Mouse (Mus musculus) lung, postnatal 14 days (tissue): Measurements from ENCODE around the gene Nrxn2.
A peak's percentile ranks its signal among the peaks of the same experiment; 100 is the strongest.

Source experiments
- DNase-seq: peaks from one replicate; pipeline ENCODE4 v3.0.0; 2021

The Nrxn2 gene

DNA sequence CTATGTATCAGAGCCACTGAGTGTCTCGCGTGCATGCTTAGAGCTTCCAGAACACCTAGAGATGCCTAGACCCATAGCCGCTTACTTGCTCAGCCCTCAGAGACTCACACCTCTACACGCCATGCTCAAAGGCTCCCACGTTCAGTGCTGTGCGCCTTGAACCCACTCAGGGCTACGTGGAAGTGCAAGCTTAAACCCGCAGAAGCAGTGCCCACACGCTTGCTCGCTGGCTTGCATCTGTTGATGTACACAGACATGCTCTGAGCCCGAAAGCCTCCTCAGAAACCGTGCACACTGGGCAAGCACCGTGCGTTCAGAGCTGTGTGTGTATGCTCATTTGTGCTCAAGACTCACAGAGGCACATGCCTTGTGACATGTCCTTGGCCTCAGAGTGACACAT lies 103.8 kb downstream of the Nrxn2 start:
- DNase-seq = no peak

DNA sequence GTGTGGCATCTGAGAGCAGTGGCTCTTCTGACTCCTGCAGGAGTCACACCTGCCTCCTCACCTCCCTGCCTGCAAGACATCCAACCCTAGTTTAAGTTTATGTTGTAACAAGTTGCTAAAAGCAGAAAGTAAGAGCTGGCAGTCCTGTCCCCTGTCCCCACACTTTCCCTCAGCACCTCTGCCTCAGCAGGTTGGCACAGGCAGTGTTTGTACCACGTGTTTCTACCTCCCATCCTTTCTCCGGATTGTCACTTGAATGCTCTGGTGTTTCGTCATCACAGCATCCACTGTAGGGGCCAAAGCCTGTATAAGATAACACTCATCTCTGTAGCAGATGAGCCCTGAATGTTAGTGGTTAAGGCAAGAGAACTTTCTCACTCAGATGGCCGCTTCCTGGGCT lies 106.5 kb downstream of the Nrxn2 start:
- no peak for DNase-seq

DNA sequence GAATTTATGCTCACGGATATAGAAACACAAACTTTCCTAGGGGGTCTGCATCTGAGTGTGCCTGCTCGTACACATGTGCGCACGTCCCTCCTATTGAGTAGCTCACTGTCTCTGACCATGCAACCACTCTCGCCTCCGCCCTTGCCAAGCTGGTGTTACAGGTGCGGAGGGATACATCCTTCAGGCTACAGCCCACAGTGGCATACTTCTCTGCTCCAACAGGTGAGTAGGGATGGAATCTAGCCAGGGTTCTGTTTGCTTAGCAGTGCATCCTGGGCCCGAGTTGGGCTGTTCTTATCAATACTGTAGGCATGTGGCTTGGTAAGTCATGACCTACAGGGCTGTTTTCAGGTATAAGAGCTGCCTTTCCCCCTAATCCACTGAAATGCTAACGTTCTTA lies 107.5 kb downstream of the Nrxn2 start:
- no peak for DNase-seq

DNA sequence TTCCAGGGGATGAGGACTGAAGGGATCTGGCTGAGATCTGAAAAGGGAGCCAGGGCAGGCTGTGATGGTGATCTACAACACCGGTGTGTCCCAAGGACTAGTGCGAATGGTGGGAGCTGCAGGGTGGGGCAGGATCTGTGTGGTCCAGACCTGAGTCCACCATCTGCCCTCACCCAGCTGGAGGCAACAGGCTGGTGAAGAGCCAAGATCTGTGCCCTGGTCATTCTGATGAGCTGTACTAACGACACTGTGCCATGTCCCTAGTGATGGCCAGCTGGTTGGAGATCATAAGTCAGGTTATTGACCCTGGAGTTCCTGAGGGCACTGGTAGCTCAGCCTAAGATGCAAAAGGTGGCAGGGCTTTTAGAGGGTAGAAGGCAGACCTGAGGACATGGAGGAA lies 108.9 kb downstream of the Nrxn2 start:
- no peak for DNase-seq

DNA sequence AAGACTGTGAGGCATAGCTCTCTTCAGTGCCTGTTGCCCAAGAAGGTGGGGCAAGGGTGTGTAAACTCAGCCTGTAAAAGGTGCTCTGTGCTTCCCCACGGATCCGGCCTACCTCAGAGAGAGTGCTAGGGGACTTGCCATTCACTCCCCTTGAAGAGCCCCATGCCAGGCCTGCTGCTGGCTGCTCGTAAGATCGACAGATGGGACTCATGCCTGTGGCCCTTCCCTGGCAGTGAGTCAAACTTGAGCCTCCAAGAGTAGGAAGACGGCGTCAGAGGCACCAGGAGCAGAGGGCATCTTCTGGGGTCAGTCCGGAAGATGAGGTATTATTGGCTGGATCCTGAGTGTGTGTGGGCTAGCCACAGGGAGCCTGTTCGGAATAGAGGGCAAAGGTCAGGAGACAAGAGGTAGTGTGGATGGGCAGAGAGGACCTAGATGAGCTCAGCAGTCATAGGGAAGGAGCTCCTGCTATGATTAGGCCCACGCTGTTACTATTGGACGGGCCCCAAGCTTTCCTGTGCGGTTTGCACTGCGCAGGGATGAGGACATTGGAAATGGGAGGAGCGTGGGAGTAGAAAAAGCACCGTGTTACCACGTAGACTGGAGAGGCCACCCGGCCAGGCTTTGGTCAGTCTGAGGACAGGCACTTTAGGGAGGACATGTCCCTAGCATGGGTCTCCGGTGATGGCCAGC lies 109.5 kb downstream of the Nrxn2 start:
- no peak for DNase-seq

DNA sequence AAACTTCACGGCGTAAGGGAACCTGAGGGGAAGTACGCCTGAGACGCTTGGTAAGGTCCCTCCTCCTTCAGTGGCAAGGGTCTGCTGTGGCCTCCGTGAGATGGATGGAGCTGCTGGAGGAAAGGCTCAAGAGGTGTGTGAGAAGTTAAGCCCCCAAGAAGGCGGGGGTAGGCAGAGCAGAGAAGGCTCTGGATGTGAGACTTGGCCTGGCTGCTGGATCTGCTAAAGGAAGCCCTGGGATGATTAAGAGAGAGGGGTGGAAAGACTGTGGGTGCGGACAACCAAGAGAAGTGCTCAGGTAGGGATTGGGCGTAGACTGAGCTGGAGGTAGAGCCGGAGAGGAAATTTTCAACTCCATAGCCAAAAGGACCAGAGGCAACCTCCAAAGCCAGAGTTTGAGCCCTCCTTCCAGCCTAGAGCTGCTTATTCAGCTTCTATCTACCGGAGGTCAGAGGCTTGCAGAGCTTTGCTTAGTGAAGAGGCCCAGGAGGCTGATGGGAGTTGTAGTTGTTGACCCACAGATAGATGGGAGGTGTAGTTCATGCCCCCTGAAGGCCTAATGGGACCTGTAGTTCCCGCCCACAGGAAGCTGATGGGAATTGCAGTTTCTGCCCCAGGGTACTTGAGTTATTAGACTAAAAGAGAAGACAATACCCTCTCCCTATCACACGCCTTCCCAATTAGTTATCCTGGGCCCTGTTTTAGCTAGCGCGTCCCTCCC lies 110.9 kb downstream of the Nrxn2 start:
- no peak for DNase-seq

DNA sequence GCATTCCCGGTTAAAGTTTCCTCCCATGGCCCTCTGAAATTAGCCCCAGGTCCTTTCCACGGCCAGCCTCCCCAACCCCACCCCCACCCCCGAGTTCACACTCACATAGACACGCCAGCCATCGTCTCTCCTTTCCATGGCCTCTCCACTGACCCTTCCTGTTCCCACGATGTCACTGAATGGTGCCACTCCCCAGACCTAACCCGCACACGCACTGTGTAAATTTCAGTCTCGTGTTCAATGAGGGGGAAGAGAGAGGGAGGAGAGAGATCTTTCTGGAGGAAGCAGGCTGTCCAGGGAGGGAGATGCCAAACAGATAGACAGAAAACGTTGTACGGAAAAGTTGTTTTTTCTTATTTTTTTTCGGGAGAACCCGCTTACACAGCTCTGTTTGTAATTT lies 111.8 kb downstream of the Nrxn2 start:
- DNase-seq = no peak

DNA sequence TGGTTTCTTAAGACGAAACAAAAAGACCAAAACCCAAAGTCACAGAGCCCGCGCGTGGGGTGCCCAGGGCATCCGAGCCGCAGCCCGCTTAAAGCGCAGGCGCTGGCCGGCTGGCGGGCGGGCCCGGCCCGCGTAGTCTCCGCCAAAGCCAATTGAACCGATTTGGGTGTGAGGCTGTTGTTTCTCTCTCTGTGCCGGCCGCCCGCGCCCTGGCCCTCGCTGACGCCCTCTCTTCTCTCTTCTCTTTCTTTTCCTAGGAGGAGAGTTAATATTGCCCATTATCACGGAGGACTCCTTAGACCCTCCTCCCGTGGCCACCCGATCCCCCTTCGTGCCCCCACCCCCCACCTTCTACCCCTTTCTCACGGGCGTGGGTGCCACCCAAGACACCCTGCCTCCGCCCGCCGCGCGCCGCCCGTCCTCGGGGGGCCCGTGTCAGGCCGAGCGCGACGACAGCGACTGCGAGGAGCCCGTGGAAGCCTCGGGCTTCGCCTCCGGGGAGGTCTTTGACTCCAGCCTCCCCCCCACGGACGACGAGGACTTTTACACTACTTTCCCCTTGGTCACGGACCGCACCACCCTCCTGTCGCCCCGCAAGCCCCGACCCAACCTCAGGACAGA lies 112.6 kb downstream of the Nrxn2 start:
- DNase-seq = peak; percentile 42

DNA sequence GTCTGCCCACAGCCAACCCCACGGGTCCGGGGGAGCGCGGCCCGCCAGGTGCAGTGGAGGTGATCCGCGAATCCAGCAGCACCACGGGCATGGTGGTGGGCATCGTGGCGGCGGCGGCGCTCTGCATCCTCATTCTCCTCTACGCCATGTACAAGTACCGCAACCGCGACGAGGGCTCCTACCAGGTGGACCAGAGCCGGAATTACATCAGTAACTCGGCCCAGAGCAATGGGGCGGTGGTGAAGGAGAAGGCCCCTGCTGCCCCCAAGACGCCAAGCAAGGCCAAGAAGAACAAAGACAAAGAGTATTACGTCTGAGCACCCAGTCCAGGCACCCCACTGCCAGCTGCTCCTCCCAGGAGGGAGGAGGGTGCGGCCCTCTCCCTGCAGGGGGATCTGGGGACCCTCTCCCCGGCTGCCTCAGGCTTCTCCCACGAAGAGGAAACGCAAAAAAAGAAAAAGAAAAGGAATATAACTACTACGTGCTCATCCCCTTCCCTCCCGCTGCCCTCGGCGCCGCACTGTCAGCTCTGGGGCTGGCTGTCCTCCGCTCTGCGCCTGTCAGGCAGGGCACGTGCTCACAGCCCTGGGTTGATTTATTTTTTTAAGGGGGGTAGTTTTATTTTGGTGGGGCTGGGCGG lies 113.4 kb downstream of the Nrxn2 start:
- peak; percentile 34 for DNase-seq

DNA sequence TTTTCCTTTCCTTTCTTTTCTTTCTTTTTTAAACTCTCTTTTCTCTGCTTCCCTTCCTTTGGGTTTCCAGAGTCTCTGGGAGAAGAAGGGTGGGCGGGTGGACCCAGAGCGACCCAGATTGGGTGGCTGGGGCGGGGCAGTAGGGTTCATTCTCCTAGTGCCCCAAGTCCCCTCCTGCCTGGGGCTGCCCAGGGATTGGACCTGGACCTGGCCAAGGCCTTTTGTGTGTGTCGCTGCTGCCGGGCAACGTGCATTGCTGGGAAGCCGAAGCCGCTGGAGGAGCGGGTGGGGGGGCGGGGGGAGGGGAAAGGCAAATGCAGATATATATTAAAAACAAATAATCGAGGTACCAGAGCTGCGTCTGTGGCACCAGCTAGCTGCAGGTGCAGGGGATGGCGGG lies 114.1 kb downstream of the Nrxn2 start:
- DNase-seq = no peak

DNA sequence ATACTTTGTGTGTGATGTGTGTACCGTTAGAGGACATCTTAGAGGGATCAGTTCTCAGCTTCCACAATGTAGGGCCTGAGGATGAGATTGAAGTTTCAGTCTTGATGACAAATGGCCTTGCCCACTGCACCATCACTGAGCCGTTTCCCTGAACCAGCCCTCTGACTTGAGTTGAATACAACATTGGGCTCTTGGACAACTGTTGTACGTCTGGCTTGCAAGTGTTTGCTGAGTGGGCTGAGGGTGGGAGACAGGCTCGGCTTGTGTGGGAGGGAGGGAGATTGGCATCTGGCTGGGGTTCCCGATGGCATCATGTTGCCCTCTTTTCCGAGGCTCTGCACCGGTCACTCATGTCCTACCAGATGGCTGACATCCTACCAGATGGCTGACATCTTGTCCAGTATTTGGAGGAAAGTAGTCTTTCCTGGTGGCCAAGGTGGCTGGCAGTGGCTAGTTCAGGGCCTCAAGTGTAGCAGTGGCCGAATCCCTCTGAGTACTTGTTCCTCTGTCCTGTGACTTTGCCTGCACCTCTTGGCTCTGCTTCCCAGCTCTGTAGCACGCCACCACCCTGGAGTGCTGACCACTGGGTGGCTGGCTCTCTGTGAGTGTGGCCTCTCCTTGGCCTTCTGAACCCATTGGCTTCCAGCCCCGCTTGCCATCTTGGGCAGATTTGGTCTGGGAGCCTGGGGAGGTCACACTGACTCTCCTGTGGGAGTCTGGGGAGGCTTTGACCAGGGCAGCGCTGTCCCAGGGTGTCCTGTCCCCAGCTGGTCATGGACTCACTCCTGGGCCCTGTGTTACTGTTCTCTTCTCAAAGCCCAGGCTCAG lies 115.0 kb downstream of the Nrxn2 start:
- DNase-seq = no peak

DNA sequence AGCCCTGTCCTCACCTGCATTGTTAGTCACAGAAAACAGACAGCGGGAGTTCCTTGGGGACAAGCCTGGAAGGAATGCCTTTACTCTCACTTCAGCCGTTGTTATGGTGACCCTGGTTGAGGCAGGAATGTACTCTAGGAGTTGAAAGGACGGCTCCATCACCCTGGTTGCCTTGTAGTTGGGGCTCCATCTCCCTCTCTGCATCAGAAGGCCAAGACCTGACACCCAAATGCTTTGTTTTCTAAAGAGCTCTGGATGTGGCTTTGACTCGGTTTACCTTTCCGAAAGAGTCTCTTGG lies 115.5 kb downstream of the Nrxn2 start:
- DNase-seq = no peak

DNA sequence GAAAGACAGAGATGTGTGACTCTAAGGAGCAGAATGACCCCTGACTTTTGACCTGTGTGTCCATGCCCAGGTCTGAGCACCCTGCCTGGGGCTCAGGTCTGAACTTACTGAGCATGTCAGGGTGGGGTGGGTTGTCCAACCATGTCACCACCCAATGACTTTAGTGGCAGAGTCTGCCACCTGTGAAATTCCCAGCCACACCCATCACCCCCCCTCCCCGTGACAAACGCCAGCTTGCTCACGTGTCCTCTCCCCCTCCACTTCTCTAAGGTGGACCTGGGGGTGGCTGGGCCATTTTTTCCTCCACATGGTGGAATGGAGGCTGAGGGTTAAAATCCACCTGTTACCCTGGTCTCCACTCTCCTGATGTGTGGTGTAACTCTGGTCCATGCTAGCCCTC lies 117.7 kb downstream of the Nrxn2 start:
- no peak for DNase-seq

DNA sequence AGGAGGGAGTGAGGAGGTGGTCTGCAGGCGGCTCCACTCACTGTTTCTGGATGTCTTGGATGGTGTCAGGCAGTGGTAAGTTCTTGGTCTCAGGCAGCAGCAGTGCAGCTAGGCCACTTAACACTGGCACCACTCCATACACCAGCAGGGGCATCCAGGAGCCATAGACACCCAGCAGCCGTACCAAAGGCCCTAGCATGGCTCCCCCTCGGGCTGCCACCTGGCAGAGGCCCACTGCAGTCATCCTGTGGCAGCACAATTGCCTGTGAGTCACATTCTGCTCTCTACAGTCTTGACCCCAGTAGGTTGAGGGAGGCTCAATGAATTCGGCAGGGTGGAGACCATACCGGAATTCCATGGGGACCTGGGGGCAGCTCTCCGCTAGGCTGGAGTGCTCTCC lies 118.2 kb downstream of the Nrxn2 start:
- no peak for DNase-seq

DNA sequence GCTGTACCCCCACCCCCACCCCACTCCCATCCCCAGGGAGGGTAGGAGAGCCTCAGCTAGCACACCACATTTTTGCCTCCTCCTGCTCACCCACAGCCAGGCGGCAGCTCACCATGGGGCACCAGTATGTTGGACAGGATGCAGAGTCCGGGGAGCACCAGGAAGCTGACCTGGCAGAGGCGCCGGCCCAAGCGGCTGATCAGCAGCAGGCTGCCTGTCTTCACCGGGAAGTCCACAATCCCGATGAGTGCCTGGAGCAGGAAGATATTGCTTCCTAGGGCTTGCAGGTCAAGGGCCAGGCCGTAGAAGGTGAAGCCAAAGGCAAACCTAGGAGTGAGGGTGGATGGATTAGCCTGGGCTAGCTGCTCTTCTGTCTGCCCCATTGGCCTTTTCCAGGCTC lies 119.0 kb downstream of the Nrxn2 start:
- DNase-seq = no peak

DNA sequence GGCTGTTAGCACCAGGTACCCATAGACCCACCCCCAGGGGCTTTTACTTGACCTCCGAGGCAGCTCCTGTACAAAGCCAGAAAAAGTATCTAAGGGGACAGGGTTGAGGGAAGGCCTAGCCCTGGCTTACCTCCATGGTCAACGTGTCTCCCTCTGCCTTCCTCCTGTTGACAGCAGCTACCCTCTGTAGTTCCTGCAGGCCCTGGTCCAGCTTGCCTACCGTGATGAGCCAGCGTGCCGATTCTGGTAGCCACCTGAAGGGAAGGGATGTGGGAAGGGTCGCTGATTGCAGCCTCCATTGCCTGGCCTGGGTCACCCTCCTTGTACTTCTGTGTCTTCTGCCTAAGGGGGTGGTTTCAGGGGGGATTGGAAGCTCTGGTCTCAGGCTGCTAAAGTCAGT lies 120.0 kb downstream of the Nrxn2 start:
- no peak for DNase-seq

DNA sequence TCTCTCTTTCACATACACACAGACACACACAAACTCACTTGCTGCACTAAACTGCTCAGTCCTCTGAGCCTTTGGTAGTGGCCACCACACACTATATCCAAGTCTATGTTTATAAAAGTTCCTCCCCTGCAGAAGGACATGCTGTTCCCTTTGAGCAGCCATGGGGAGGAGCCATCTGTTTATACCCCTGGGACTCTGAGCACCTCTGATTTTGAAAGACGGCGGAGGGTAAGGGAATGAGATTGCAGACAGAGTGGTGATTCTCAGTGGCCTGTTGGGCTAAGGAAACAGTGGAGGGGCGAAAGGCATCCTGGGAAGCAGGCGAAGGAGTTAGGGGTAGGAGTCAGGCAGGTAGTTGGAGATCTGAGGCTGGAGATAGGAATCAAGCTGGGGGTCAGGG lies 121.1 kb downstream of the Nrxn2 start:
- DNase-seq = no peak

DNA sequence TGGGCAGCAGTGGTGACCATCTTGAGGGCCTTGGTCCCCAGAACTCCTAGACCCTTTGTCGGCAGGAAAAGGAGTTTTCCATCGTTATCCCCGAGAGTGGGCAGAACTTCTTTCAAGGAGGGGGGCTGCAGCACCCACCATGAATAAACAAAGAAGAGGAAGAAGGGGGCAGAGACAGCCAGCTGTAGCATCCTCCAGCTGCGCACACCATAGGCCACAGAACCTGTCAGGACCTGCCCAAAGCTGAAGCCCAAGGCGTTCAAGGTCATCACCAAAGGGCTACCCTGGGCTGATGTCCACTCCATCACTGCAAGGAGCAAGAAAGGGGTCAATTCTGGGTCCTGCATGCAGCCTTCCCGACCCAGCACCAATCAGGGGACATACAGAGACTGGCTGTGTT lies 121.7 kb downstream of the Nrxn2 start:
- DNase-seq = no peak

DNA sequence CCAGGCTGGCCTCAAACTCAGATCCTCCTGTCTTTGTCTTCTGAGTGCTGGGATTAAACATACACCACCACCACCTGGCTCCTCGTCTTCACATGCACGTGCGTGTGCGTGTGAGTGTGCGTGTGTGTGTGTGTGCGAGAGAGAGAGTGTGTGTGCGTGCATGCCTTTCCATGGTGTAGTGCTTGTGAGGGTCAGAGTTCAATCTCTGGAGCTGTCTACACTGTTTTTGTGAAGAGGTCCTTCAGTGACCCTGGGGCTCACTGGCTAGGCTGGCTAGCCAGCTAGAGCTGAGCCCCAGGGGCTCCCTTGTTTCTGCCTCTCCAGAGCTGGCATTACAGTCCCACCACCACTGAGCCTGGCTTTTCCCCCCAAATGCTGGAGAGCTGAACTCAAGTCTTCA lies 123.0 kb downstream of the Nrxn2 start:
- DNase-seq = no peak

DNA sequence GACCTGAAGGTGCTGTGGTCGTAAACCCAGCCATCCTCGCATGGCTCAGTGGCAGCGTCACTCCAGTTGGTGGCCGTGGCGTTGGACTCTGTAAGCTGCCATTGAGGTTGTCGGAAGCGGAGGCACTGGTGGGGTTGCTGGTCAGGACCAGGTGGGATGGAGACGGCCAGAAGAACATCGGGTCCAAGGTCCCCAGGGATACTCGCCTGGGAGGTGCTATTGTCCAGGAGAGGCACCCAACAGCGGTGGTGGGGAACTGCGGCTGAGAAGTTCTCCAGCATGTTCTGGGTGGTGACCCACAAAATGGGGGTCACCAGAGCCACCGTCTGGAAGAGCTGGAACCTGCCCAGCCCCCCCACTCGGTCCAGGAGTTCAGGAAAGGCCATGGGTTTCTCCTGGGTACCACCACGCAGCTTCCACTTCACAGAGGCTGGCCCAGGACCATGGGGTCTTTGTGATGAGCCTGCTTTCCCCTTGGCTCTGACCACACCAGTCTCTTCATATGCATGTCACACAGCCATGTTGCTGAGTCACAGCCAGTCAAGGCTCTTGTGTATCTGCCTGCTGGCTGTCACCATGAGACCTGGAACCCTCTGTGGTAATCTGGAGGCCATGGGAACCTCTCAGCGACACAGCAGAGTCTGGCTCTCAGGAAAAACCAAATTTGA lies 124.0 kb downstream of the Nrxn2 start, which contains the start of gene Slc22a12:
Gene Slc22a12, minus strand, starts transcription at position 666 of the 668 bp plus-strand sequence.
- no peak for DNase-seq

DNA sequence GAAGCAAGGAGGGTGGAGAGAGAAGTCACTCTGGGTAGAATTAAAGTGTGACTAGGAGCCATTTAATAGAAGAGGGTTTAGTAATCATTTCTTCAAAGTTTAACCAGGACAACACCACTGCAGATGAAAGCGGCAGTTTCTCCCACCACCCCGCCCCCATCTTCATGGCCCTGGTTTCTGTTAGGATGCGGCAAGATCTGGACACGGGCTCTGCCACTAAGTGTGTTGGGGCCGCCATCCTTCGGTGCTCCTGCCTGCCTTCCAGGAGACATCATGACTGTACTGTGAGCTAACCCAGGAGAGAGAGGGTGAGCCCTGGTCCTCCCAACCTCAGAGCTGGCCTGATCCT lies 124.5 kb downstream of the Nrxn2 start:
- no peak for DNase-seq

DNA sequence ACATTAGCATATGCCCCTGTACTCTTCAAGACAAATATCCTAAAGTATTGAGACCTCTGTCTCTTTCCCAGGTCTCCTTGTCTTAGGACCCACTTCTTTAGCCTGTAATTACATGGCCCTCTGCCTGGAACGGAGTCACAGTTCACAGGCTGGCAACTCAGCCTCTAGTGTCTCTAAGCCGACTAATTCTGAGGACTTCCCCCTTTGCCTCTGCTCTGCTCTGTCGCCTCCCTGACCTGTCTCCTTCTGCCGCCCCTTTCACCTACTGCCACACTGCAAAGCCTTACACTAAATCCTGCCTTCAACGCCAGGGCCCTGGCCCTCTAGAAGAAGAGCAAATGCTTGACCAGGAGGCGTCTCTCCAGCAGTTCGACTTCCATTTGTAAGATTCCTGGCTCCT lies 125.0 kb downstream of the Nrxn2 start:
- DNase-seq = no peak

DNA sequence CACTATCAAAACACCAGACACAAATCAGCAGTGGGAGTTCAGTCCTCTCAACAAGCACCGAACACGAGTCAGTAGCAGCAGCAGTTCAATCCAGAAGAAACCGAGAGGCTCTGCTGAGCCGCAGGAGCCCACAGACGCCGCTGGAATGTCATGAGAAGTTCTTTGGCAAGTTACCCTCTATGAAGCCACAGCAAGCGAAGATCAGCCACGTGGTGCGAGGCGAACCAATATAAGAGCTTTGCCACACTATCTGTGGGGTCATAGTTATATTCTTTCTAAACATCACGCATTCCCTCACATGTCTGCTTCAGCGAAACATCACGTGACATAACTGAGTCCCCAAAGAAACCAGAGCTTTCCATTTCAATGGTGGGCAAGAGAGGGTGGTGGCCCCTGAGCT lies 126.2 kb downstream of the Nrxn2 start:
- no peak for DNase-seq
